Mouse (Mus musculus) lung, adult 2 months (tissue): ENCODE results near the gene Eps15.

Source experiments
- CTCF ChIP-seq: fragments of 200-500 bp; IDR thresholded peaks from 2 replicates; pipeline ENCODE4 v1.5.1; 2011; ENCODE audit warnings: mild to moderate bottlenecking, low read length, control low read depth; ENCODE audit not compliant: insufficient read depth
- POLR2A ChIP-seq: fragments of 200-500 bp; IDR thresholded peaks from 2 replicates; pipeline ENCODE4 v1.6.1; 2011; ENCODE audit warnings: low read depth, mild to moderate bottlenecking, control low read depth, low read length, borderline replicate concordance; ENCODE audit errors: extremely low read depth

GRCm38 (mm10) chr4:109238428-109239268 lies 41.4 kb upstream of the Eps15 start:
- TF ChIP-seq POLR2A (no peak), CTCF (no peak)
